Mouse (Mus musculus) neutrophil, adult 5-6 weeks (primary cell): ENCODE results near the gene Ldlrad3. TPM values are rescaled to one million over a fixed set of nuclear protein-coding genes. Genes with fewer than 3 reads are reported as not detected.

ENCODE experiments used
- ATAC-seq: fragments of 151-379, 151-347 bp; 2 replicates; pipeline ENCODE4 v1.8.0; 2017; ENCODE audit warnings: mild to moderate bottlenecking, moderate TSS enrichment; ENCODE audit not compliant: insufficient number of reproducible peaks, poor library complexity, low FRiP score, severe bottlenecking; ENCODE audit errors: extremely low read depth
- total RNA-seq: library from RNA; stranded (forward); fragments of 200-1000 nt; gene quantifications from 2 replicates; pipeline ENCODE4 v1.2.3, GENCODE M21; 2017

The Ldlrad3 gene
- total RNA-seq, 1 experiment from 2014 or later: 5.7 TPM

DNA sequence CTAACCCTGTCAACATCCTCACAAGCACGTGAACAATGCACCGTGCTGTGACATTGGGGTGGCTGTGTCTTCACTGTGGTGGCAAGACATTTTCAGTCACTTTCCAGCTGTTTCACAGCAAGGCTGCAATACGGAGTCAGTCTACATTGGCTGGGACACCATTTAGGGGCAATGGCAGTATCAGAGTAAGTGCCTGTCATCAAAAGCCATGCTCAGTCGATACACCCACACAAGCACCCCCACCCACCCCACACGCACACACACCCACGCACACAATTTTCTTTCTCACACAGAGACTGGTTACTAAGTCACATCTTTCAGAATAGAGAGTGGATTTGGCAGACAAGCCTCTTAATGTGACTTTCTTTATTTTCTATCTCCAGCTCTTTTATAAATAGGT, 156.0 kb downstream of the Ldlrad3 start:
- ATAC-seq: no peak

DNA sequence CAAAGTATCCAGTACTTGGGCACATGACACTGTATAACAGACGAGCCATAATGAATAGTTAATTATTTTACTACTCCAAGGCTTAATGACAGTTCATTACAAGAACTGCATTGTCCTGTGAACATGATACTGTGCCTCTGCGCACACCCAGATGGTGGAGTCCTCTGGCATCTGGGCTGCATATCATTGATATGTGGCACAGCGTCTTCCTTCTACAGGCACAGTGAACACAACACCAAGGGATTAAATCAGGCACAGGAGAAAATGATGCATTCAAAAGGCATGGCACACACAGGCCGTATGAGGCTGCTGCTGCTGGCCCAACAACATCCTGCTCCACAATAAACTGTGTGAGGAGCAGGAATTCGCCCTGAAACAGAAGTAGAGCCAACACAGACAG, 156.5 kb downstream of the Ldlrad3 start:
- no peak for ATAC-seq

DNA sequence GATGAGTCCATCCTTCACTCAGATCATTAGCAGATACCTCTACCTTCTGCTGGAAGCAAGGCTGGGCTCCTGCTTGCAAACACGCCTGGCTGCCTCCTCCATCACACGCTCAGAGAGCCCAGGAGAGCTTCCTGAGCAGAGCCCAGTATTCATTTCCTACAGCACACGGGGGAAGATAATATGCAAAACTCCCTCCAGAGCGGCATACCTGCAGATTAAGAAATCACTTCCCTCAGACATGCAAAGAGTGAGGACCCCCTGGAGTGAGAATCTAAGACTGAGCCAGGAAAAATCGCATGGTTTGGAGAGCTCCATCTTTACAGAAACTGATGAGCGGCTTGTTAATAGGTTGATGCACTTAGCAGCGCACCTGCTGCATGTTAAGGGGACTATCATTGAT, 158.9 kb downstream of the Ldlrad3 start:
- ATAC-seq: no peak

DNA sequence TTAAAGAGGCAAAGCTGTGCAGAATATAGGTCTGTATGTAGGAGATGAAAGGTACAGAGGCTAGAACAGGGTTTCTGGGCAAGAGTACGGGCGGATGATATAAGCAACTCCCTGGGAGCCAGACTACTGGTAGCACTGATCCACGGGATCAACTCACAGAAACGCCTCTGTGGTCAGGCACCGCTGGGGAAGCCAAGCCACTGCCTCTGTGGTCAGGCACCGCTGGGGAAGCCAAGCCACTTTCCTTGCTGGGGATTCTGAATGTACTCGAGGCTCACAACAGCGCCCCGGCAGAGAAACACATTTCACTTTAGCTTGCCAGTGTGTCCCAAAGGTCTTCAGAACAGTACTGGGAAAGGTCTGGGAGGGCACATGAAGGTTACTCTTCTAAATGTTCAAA, 160.0 kb downstream of the Ldlrad3 start:
- ATAC-seq: no peak

DNA sequence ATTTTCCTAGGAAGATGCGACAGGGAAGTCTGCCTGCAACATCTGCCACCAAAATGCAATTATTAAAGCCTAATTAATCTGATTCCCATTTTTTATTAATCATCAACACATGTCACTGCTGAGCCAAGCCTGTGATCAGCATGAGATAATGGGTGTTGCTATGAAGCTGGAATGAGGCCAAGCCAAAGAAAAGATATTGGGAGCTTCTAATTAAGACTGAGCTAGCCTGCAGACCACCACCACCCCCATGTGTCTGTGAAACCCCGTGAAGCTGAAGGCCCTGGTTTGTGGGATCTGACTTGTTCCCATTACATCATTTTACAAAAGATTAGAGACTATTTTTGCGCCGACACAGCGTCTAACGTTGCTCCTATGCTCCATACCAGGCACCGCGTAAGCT, 161.7 kb downstream of the Ldlrad3 start:
- ATAC-seq: no peak

DNA sequence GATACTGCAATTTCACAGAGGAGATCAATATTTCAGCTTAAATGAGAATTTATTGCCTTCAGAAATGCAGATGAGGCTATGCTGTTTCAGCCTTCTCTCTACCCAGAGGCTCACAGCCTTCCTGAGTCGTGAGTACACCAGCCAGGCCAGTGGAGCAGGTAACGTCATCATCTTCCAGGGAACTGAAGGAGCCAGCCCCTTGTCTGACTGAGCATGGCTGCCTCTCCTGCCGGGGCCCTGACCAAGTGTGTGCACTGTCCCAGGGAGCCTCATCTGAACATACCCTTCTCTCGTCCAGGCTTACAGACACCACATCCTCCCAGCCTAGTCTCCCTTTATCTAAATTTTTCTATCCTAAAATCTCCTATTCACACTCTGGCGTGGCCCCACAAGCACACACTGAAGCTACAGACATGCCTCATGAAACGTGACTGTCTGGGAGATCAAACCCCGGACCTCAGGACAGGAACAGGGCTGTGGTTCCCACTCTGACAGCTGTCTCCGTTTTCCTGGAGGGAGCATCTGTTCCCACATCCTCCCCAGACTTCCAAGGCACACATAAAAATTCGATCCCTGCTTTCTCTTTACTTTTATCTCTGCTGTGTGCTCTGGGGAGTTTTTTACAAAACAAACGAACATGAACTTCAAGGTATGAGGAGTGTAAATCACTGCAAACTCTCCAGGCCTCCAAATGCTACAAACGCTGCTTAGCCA, 164.7 kb downstream of the Ldlrad3 start:
- no peak for ATAC-seq

DNA sequence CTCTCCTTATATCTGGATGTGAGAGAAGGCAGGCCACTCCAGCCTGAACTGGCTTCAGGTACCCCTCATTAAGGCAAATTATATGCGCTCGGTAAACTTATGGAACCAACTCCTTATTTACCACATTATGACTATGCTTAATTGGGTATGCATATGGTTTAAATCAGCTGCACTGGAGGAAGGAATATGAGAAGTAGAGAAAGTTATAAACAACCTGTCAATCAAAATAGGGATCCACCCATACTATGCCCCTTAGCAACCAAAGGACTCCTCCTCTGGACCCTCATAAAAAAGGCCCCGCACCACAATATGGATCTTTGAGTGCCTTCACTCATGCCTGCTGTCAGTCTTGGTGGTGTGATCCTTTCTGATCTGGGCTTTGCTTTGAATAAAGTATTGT, 165.6 kb downstream of the Ldlrad3 start:
- ATAC-seq: no peak

DNA sequence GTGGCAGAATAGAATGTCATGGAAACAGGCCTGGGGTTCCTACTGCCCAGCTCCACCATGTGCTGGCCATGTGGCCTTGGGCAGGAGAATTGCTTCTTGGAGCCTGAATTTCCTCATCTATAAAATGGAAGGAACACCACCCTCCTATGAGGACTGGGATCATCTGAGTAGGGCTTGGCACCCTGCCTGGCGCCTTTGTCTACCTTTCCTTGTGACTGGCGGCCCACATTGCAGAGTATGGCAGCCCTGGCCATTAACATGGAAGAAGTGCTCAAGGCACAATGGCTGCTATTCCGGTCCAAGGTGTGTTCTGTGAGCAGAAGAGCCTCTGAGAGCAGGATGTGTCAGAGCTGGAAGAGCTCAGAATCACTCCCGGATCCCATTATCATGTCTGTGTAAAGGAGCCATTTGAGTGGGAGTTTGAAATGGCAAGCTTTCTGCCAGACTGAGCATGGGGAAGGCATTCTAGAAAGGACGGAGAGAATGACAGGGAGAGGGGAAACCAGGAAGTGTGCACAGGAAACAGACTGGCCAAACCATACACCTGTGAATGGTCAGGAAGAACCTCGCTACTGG, 171.6 kb downstream of the Ldlrad3 start:
- no peak for ATAC-seq

DNA sequence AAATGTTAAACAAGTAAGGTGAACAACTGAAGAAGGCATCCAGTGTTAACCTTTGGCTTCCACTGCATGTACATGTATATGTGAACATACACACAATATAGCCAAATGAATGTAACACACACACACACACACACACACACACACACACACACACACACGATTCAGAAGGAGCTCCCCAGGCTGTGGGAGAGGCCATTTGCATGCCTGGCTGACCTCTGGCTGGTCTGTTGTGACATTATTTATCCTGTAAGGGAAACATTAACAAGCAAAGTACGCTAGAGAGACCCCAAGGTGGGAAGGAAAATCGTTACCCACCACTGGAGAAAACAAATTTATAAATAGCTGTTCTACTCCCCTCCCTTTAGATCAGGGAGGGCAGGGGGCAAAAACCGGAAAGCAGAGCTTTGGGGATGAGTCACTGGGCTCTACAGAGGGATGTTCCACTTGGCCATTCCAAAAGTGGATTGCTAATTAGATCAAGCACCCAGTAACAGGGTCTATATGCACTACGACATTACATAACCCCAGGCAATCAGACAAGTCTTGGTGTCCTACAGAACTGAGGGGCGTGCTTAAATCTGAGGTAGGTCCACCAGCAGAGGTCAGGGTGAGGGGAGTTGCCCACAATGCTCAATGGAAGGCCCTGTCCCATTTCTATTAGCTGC, 174.7 kb downstream of the Ldlrad3 start:
- no peak for ATAC-seq

DNA sequence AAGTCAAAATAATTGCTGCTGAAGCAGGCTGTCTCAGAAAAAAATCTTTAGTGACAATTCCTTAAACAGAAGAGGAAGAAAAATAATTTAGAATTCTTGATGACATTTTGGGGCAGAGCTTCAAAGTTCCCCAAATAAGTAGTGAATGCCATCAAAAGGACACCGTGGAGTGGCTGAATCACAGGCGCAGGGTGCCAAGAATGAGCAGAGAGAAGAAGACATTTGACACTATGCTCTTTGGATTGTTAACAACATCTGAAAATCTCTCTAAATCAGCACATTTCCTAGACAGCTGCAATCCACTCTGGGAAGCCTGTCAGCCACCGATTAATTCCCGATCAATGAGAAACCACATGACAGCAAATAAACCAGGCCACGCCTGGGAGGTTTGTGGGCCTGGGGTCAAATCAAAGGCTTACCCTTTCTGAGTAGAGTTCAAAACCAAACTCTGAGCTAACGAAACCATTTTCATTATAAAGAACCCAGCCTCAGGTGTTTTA, 176.4 kb downstream of the Ldlrad3 start:
- no peak for ATAC-seq

DNA sequence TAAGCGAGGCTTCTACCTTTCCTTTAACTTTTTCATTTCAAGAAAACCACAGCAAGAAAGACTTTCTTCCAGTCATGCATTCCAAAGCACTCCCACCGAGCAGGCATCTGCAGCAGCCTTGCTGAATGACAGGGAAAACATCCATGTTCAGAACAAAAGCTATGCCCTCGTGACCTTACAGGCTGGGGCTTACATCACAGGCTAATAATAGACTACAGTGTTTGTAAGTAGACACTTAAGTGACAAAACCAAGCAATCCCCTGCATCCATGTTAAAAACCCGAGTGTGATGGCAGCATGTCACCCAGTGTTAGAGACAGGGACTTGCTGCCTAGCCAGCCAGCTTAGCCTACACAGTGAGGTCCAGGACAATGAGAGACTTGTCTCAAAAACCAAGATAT, 180.0 kb downstream of the Ldlrad3 start:
- no peak for ATAC-seq

DNA sequence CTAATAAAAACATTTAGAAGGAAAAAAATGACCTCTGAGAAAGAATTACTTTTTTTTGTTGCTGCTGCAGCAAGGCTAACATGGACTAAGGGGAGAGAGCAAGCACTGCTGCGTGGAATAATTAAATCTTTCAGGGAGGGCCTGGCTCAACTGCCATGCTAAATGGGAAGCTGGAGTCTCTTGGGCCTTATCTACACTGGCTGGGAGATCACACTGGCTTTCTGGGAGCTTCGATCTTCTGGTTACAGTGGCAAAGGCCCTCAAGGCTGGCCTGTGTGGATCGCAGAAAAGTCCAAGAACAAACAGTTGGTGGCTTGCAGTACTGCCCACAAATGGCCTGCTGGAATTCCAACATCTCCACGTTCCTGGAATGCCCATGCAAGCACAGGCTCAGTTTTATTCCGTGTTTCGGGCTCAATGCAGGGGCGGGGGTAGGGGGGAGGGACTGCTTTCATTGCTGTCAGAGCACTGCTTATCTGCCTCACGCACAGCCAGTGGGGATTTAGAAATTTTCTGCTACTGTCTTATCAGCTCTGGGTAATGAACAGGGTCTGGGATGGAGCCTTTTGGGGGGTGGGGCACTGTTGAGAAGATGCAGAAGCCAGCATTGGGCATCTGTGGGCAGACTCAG, 180.7 kb downstream of the Ldlrad3 start:
- ATAC-seq: no peak

DNA sequence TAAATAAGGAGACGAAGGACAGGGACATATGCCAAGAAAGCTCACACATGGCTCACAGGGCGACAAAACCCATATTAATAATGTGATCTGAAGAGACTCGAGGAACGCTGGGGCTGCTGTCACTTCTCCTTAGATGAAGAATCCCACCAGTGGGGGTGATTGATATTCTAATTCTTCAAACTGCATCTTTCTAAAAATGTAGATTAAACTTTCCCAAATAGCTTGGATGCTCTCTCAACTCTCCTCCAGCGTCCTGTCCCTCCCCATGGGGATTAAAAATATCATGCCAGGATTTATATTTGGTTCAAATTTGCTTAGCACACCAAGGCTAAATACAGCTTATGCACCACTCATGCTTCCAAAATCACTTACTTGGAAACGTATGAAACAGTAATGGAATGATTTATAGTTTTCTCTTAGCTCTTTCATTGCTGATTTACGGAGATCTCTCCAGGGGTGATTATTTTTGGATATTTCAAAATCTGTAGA, 182.4 kb downstream of the Ldlrad3 start:
- no peak for ATAC-seq

DNA sequence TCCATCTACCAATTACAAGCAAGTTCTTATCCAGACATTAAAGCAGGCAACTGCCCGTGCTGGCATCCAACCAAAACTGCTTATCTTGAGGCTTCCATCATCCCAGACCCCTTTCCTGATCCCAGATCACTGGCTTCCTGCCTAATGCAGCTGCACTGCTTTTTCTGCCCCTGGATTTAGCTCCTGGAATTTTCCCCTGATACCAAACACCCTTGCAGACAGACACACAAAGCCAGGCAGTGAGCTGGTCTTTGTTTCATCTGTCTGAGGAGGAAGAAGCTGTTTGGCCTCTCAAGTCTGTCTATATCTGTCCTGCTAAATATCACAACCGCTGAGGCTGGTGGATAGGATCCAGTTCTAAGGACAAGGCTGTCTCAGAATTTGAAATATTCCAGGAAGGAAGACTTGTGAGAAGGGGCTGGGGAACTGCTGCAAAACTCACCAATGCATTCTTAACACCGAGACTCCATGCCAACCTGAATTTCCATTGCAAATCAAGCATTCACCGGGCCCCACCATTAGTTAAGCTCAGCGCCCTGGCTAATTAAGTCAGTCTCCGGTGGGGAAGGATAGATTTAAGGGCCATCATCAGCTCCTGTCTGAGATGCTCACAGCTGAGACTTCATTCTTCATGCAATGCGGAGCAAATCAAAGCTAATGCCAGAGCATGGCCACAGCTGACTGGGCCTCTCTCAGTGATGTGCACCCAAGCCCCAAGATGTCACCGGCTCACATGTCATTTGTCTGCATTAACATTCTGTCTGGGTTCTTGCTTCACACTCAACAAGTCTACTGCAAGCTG, 183.0 kb downstream of the Ldlrad3 start:
- ATAC-seq: no peak

DNA sequence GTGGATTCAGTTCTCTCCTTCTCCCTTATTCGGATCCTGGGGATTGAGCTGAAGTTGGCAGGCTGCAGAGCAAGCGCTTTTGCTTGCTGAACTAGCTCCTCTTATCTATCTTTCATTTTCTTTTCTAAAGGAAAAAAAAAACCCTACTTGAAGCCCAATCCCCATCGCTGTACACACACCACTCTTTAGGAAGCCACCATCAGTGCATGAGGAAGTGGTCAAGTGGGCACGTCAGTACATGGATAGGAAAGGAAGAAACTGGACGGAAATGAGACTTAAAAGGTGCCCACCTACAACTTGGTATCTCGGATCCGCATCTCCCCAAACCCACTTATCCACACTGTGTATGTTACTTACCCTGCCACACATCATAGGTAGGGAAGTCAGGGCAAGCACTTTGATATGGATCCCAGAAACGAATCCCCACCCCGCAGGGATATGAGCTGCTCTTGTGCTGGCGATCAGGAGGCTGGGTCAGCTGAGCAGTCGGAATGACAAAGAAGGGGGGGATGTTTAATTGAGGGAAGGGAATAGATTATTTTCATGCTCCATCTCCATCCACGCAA, 183.7 kb downstream of the Ldlrad3 start:
- ATAC-seq: no peak

DNA sequence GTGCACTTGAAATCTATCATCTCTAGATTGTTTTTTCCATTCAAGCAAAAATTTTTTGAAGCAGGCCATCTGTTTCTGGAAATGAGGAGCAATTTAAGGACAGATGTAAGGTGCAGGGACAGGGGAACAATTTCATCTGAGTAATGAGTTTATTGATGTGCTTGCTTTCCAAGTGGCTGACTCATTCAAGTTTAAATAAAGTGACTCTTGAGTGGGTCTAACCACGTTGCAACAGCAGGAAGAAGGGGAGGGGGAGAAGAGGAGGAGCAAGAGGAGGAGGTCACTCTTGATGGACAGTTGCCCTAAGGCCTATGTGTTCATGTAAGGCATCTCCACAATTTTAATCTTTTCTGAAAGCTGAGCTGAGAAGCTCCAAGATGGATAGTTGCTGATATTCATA, 184.5 kb downstream of the Ldlrad3 start:
- no peak for ATAC-seq

DNA sequence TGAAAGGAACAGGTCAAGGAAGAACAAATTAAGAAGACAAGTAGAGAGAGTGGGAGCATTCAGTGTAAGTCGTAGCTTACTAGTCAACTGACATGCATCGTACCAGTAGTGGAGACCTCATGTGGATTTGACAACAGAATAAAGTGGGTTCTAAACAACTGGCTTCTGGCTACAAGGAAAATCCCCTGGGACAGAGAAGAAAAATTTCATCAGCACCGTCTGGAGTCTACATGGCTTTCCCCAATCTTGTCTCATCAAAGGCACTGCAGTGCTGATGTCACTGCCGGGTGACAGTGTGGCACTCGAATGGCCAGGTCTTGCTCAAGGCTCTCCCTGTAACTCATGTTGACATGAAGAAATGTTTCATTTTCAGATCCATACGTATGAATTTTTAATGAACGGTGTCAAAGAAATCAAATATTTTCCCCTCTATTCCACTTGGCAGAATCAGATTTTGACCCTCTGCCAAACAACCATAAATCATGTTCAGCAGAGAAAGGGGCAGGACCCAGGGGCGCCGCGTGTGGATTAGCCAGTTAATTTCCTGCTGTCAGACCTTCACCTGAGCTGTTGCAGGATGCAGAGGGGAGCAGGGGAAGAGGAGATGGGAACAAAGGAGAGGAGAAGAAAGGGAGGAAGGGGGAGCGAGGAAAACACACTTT, 187.1 kb downstream of the Ldlrad3 start:
- no peak for ATAC-seq

DNA sequence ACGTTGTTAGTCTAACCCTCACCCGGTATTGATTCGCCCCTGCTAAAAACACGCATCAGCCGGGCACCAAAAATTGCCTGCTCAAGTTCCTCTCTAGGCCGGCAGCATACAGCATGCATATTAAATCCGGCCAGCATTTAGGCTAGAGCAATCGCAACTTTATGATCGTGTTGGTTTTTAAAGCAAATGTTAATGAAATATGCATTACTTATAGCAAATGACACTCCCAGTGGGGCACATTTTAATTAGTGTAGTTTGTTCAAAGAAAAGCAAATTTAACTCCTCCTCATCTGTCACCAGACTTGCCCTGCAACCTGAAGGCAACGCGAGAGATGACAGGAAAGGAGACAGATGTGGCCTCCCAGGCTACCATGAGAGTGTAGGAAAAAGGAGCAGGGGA, 189.2 kb downstream of the Ldlrad3 start:
- ATAC-seq: no peak
